Mouse (Mus musculus): ENCODE data around the gene Ccnf. TPM values are rescaled to one million over a fixed set of nuclear protein-coding genes. Genes with fewer than 3 reads are reported as not detected.

The Ccnf gene
- total and polyA plus RNA-seq, 3 experiments: 34.5 to 73.9 TPM; not detected in 1

DNA sequence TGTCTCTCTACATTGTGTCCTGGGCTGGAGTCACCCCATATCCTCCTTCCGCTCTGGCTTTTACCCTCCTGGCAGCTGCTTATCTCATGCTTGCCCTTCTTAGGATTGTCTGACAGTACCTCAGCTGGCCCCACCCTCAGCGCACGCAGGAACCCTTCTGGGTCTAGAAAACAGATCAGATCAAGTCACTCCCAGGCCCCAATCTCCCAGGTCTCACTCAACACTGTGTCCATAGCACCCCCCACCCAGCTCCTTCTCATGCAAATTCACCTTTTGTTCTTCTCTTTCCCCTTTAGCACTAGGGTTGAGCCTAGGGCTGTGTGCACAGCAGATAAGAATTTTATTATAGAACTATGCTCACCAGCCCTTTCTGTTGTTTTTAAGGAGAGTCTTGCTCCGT lies 48.2 kb downstream of the Ccnf start:
- Histone ChIP-seq H3K9ac (ENCODE audit: control insufficient read depth, low read depth, low read length, poor library complexity, severe bottlenecking) (peak overlapping the region; percentile 53), H3K27me3 (ENCODE audit: control insufficient read depth in 1 of 2, insufficient read depth in 2 of 2, low read length in 2 of 2) (no peaks in the 10 kb centered on the region), H3K4me1 (ENCODE audit: control insufficient read depth in 1 of 2, insufficient read depth in 2 of 2, low read length in 2 of 2) (peaks cover 11 to 64% of the 10 kb centered on the region in 2 experiments), H3K27ac (ENCODE audit: control insufficient read depth, low read depth, low read length) (peak overlapping the region; percentile 83), H3K79me2 (ENCODE audit: control insufficient read depth, insufficient read depth, low read length, poor library complexity) (peaks cover 46% of the 10 kb centered on the region), H3K9me3 (replicated peaks; ENCODE audit: insufficient read depth, low read length) (no peaks in the 10 kb centered on the region), H3K4me3 (ENCODE audit: control insufficient read depth in 1 of 2, insufficient read depth in 1 of 2, low read depth in 2 of 2, low read length in 2 of 2) (no peak overlapping the region; a peak in 1 of 4 replicates), H3K36me3 (ENCODE audit: control insufficient read depth in 1 of 2, insufficient read depth in 2 of 2, low read length in 2 of 2) (peaks cover 0 to 41% of the 10 kb centered on the region in 2 experiments; a peak in 3 of 4 replicates)
- DNase-seq (ENCODE audit: low read depth, low spot score): peak; percentile 93
- TF ChIP-seq GABPA (IDR thresholded peaks at IDR 0.05; ENCODE audit: low read depth, low read length) (no peak), POLR2AphosphoS5 (IDR thresholded peaks at IDR 0.05; ENCODE audit: borderline replicate concordance, low read depth, low read length) (no peak), RAD21 (IDR thresholded peaks at IDR 0.05; ENCODE audit: low read depth, low read length) (no peak), ZKSCAN1 (IDR thresholded peaks at IDR 0.05; ENCODE audit: low read depth, low read length) (no peak), TCF12 (IDR thresholded peaks at IDR 0.05; ENCODE audit: low read depth, low read length) (peak; percentile 67; the same call in 1 of the 2 replicates), USF2 (IDR thresholded peaks at IDR 0.05; ENCODE audit: borderline replicate concordance in 1 of 2, insufficient read depth in 1 of 2, low read depth in 1 of 2, low read length in 2 of 2) (no peak), CHD1 (IDR thresholded peaks at IDR 0.05; ENCODE audit: low read depth, low read length) (no peak), ETS1 (IDR thresholded peaks at IDR 0.05; ENCODE audit: low read depth, low read length) (peak; percentile 73), POLR2A (IDR thresholded peaks at IDR 0.05; ENCODE audit: control insufficient read depth in 1 of 2, insufficient read depth in 1 of 2, low read depth in 1 of 2, low read length in 2 of 2, poor library complexity in 1 of 2) (no peak; a peak in 2 of 4 replicates), SIN3A (IDR thresholded peaks at IDR 0.05; ENCODE audit: low read length) (peak; percentile 73; the same call in 1 of the 2 replicates), CHD2 (IDR thresholded peaks at IDR 0.05; ENCODE audit: low read length) (no peak), TBP (IDR thresholded peaks at IDR 0.05; ENCODE audit: low read depth, low read length) (peak; percentile 74), ZC3H11A (IDR thresholded peaks at IDR 0.05; ENCODE audit: low read depth, low read length) (no peak), SMC3 (IDR thresholded peaks at IDR 0.05; ENCODE audit: low read depth, low read length) (0 out of 2 replicates have a peak, but pooled peaks have one; percentile 4), RCOR1 (IDR thresholded peaks at IDR 0.05; ENCODE audit: low read depth, low read length) (no peak), MYC (IDR thresholded peaks at IDR 0.05; ENCODE audit: low read depth, low read length) (0 out of 2 replicates have a peak, but pooled peaks have one; percentile 18), ZMIZ1 (IDR thresholded peaks at IDR 0.05; ENCODE audit: low read depth, low read length) (no peak), ELF1 (IDR thresholded peaks at IDR 0.05; ENCODE audit: low read depth, low read length) (no peak), MAFK (IDR thresholded peaks at IDR 0.05; ENCODE audit: borderline replicate concordance, low read depth, low read length) (no peak), KAT2A (conservative IDR thresholded peaks at IDR 0.05; ENCODE audit: low read depth, low read length) (no peak), E2F4 (IDR thresholded peaks at IDR 0.05; ENCODE audit: borderline replicate concordance, low read depth, low read length) (no peak), ZNF384 (IDR thresholded peaks at IDR 0.05; ENCODE audit: low read depth, low read length) (no peak), MAZ (IDR thresholded peaks at IDR 0.05; ENCODE audit: low read depth, low read length) (peak; percentile 78), POLR2AphosphoS2 (IDR thresholded peaks at IDR 0.05; ENCODE audit: low read length) (no peak), MXI1 (IDR thresholded peaks at IDR 0.05; ENCODE audit: low read depth, low read length) (no peak), MYB (IDR thresholded peaks at IDR 0.05; ENCODE audit: low read depth, low read length) (no peak), NELFE (IDR thresholded peaks at IDR 0.05; ENCODE audit: low read depth, low read length) (no peak), MEF2A (IDR thresholded peaks at IDR 0.05; ENCODE audit: extremely low read depth, insufficient replicate concordance, low read depth, low read length, poor library complexity, severe bottlenecking) (no peak), HCFC1 (IDR thresholded peaks at IDR 0.05; ENCODE audit: low read depth, low read length) (peak; percentile 27; the same call in 1 of the 2 replicates), GATA1 (IDR thresholded peaks at IDR 0.05; ENCODE audit: low read depth, low read length) (peak; percentile 77), TAL1 (IDR thresholded peaks at IDR 0.05; ENCODE audit: low read length) (peak; percentile 82), NRF1 (IDR thresholded peaks at IDR 0.05; ENCODE audit: insufficient read depth, low read depth, low read length, poor library complexity, severe bottlenecking) (no peak), USF1 (IDR thresholded peaks at IDR 0.05; ENCODE audit: low read depth, low read length) (0 out of 2 replicates have a peak, but pooled peaks have one; percentile 10), BHLHE40 (IDR thresholded peaks at IDR 0.05; ENCODE audit: borderline replicate concordance, low read depth, low read length) (no peak; the same call in 1 of the 2 replicates), EP300 (IDR thresholded peaks at IDR 0.05; ENCODE audit: low read depth in 1 of 2, low read length in 2 of 2) (peak; percentile 62 to 68), UBTF (IDR thresholded peaks at IDR 0.05; ENCODE audit: borderline replicate concordance, insufficient read depth, low read depth, low read length) (0 out of 2 replicates have a peak, but pooled peaks have one; percentile 45), JUND (IDR thresholded peaks at IDR 0.05; ENCODE audit: low read depth, low read length) (no peak)
